14 mouse cellular contexts compared by ENCODE assay signal in genomic region chr10:80552364-80552763, GRCm38 (mm10). TPM values are rescaled to one million over a fixed set of nuclear protein-coding genes. Genes with fewer than 3 reads are reported as not detected.
"Had no signal": no experiment of that assay in that cellular context is flagged by ENCODE, and none has a peak within 500 bp of the region (broad histone marks: within the 10 kb centered on the region; RNA-seq: fewer than 3 reads in every experiment).

No protein-coding gene starts in this region.

- DNase-seq: kidney, adult 18-20 months; kidney, postnatal 10 days; lung, embryonic 14.5 days; lung, postnatal 10 days; thymus, postnatal 4 days had no signal

- H3K9ac ChIP-seq: intestine, embryonic 15.5 days; limb, embryonic 15.5 days; lung, embryonic 14.5 days; midbrain, embryonic 15.5 days; neural tube, embryonic 12.5 days had no signal

- H3K4me3 ChIP-seq: intestine, embryonic 15.5 days; limb, embryonic 15.5 days; midbrain, embryonic 15.5 days; neural tube, embryonic 12.5 days had no signal

- ATAC-seq: intestine, embryonic 15.5 days; midbrain, embryonic 15.5 days had no signal

- H3K27me3 ChIP-seq: intestine, embryonic 15.5 days; limb, embryonic 15.5 days; megakaryocyte, embryonic 14.5 days; midbrain, embryonic 15.5 days; neural tube, embryonic 12.5 days had no signal

- H3K27ac ChIP-seq: intestine, embryonic 15.5 days; limb, embryonic 15.5 days; macrophage; midbrain, embryonic 15.5 days; neural tube, embryonic 12.5 days had no signal

- H3K4me2 ChIP-seq: intestine, embryonic 15.5 days; limb, embryonic 15.5 days; lung, embryonic 14.5 days; midbrain, embryonic 11.5 days; midbrain, embryonic 15.5 days; neural tube, embryonic 12.5 days had no signal

- H3K9me3 ChIP-seq: intestine, embryonic 15.5 days; limb, embryonic 15.5 days; megakaryocyte, embryonic 14.5 days; midbrain, embryonic 15.5 days; neural tube, embryonic 12.5 days had no signal

RNA-seq across cellular contexts. Expression of gene Atp8b3, which starts 13.4 kb away (rescaled TPM):
- polyA plus RNA-seq: large intestine, adult 2 months; macrophage; thymus, postnatal 0 days had no signal
